Mouse (Mus musculus): ENCODE data around the gene Fabp7. TPM values are rescaled to one million over a fixed set of nuclear protein-coding genes. Genes with fewer than 3 reads are reported as not detected.

Fabp7 gene
- polyA plus RNA-seq (2021; fragmentation: Nextera tagmentation): 84.8 and 141 TPM in 2 replicates
- long read RNA-seq, experiment 1, transcript Fabp7-201 (4 exons, 804 nt): major isoform, 29 of 34 reads
- long read RNA-seq, experiment 1, partial matches to known transcripts: 3 of 34 reads
- long read RNA-seq, experiment 1, other reads (novel, unspliced or antisense): 2 of 34 reads
- long read RNA-seq, experiment 2, transcript Fabp7-201 (4 exons, 804 nt): major isoform, 100 of 105 reads
- long read RNA-seq, experiment 2, partial matches to known transcripts: 4 of 105 reads
- long read RNA-seq, experiment 2, other reads (novel, unspliced or antisense): 1 of 105 reads

GRCm38 (mm10) chr10:57784876-57785150 lies at the start of gene Fabp7:
Fabp7 (plus strand) TSS chr10:57784881.

DNA sequence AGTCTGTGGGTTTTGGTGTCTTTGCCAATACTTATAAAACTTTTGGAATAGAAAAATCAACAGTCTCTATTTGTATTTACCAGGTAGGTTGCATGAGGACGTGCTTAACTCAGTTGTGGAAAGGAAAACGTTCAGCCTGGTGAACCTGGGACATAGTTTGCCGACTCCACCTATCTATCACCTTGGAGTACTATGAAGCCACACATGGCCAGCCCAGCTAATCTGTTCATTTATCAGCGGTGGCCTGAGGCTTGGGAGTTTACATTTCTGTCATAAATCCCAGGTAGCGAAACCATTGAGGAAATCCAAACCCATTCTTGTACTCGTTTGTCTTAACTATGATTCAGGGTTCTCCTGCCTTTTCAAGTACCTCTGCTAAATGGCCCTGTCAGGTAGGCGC lies 9.3 kb downstream of the Fabp7 start, which contains the start of gene Smpdl3a:
Smpdl3a (plus strand) TSS at position 318 of the 400 bp plus-strand sequence.

Other genes starting within 250 kb of the Fabp7 start
- gene Pkib, start 152.9 kb upstream of the Fabp7 start, polyA plus RNA-seq (2021; fragmentation: Nextera tagmentation): 22.4 and 32.8 TPM in 2 replicates
- 35.7 and 43.7 TPM in 2 replicates for gene Smpdl3a, start 9.5 kb downstream of the Fabp7 start, polyA plus RNA-seq (2021; fragmentation: Nextera tagmentation)

All from left cerebral cortex, adult 6 months (tissue).